Mouse (Mus musculus) heart, embryonic 15.5 days (tissue): ENCODE results near the gene Plxdc2. TPM values are rescaled to one million over a fixed set of nuclear protein-coding genes. Genes with fewer than 3 reads are reported as not detected.

ENCODE experiments used
- ATAC-seq: fragments of 200-750 bp; cut with Nextera tagmentation; replicated peaks from 2 replicates; pipeline ENCODE4 v1.8.0; 2017; ENCODE audit warnings: low read depth, moderate TSS enrichment; ENCODE audit not compliant: insufficient number of reproducible peaks, insufficient read depth, low FRiP score
- H3K27ac ChIP-seq: fragments of 300-500 bp; sonication (generic); 2 replicates; pipeline ENCODE4 v1.5.1; 2015; ENCODE audit warnings: mild to moderate bottlenecking, inconsistent platforms
- H3K27me3 ChIP-seq: fragments of 300-500 bp; sonication (generic); 2 replicates; pipeline ENCODE4 v1.6.1; 2015; ENCODE audit warnings: inconsistent platforms
- H3K36me3 ChIP-seq: fragments of 300-500 bp; sonication (generic); 2 replicates; pipeline ENCODE4 v1.6.1; 2015; ENCODE audit warnings: mild to moderate bottlenecking, inconsistent platforms
- H3K4me1 ChIP-seq: fragments of 300-500 bp; sonication (generic); replicated peaks from 2 replicates; pipeline ENCODE4 v1.6.1; 2015; ENCODE audit warnings: inconsistent platforms
- H3K4me2 ChIP-seq: fragments of 300-500 bp; sonication (generic); 2 replicates; pipeline ENCODE4 v1.6.1; 2015; ENCODE audit warnings: inconsistent platforms, mild to moderate bottlenecking, moderate library complexity
- H3K4me3 ChIP-seq: fragments of 300-500 bp; sonication (generic); 2 replicates; pipeline ENCODE4 v1.5.1; 2015; ENCODE audit warnings: mild to moderate bottlenecking, inconsistent platforms
- H3K9ac ChIP-seq: fragments of 300-500 bp; sonication (generic); 2 replicates; pipeline ENCODE4 v1.6.1; 2015; ENCODE audit warnings: mild to moderate bottlenecking, inconsistent platforms
- H3K9me3 ChIP-seq: fragments of 300-500 bp; sonication (generic); replicated peaks from 2 replicates; pipeline ENCODE4 v1.6.1; 2016; ENCODE audit warnings: inconsistent platforms
- WGBS: fragments of 180-500 bp; shearing (Covaris S2); methylation state at CpG from one replicate; pipeline ENCODE4 v1.1.7; 2015; ENCODE audit warnings: mixed read lengths; 5-methylcytosine and 5-hydroxymethylcytosine counted together
- polyA plus RNA-seq: library from polyadenylated mRNA; unstranded; fragments of >200 nt; fragmentation: Nextera tagmentation; extraction: Ambion mirVana; gene quantifications from 2 replicates; pipeline ENCODE4 v1.2.1, GENCODE M21; 2015

Plxdc2 gene
- polyA plus RNA-seq, 1 experiment from 2014 or later = 18.2 TPM

DNA sequence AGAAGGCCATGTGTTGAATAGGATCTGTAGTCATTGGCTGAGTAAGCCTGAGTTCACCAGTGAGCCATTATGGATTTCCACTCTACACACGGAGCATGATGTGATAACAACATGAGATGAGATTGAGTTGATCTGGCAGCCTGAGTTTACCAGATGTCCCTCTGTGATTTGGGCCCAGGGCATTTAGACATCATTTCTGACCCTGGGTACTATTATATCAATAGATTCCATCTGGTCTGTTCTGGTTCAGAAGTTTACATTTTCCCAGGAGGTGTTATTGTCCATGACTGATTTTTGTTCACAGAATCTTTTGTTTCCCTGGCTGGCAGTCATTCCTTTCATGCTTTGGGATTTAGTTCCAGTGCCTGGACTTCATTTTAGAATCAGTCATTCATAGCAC is 146.7 kb downstream of the Plxdc2 start:
- no peak overlapping the region for H3K9ac ChIP-seq
- no peak overlapping the region for H3K27ac ChIP-seq
- no peaks in the 10 kb centered on the region for H3K4me1 ChIP-seq
- WGBS = 53% methylated on average over 1 of the region's 1 CpGs
- H3K9me3 ChIP-seq = no peaks in the 10 kb centered on the region
- no peak overlapping the region for H3K4me3 ChIP-seq
- ATAC-seq = no peak
- H3K4me2 ChIP-seq = no peak overlapping the region
- no peaks in the 10 kb centered on the region for H3K27me3 ChIP-seq
- H3K36me3 ChIP-seq = no peaks in the 10 kb centered on the region

DNA sequence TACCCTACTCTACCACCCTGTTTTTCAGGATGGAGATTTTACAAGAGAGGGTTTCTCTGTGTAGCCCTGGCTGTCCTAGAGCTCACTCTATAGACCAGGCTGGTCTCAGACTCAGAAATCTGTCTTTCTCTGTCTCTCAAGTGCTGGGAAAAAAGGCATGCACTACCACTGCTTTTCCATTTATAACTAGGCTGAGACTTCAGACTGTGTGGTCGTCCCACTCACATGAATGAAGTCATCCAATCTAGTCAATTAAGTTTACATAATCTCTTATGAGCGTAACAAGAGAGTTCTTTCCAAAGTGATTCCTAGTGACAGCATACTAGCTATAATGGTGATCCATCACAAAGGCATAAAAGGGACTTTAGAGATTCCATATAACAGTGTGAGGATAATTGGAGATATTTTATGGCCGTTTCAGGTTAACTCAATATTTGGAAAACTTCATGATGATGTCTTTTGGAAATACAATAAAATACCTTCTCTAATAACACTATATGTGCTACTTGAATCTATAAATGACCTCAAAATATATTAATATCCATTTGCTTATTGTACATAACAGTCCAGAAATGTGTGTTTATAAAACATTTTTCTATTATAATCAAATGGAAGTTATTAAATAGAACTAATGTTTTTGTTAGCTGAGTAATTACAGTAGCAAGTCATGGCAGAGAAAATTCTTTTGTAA is 151.6 kb downstream of the Plxdc2 start:
- Histone ChIP-seq H3K36me3 (no peaks in the 10 kb centered on the region), H3K27ac (no peak overlapping the region), H3K27me3 (no peaks in the 10 kb centered on the region), H3K4me3 (no peak overlapping the region), H3K9me3 (no peaks in the 10 kb centered on the region), H3K9ac (no peak overlapping the region), H3K4me2 (no peak overlapping the region), H3K4me1 (no peaks in the 10 kb centered on the region)
- ATAC-seq = no peak
- WGBS = 74% methylated on average over 3 of the region's 3 CpGs

DNA sequence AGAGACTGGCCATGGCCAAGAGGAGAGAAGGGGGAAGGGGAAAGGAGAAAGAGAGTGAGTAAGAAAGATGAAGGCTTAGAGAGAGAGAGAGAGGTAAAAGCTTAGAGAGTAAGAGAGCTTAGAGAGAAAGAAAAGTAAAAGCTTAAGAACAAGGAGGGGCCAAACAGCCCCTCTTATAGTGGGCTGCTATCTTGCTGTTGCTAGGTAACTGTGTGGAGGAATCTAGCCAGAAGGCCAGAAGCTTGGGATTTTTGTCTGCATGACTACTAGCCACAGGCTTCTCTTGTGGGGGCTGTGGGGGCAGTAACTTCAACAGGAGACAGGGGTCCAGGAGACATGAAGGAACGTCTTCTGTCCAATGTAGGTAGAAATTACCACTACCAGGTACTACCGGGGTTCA is 162.0 kb downstream of the Plxdc2 start:
- H3K4me1 ChIP-seq = no peaks in the 10 kb centered on the region
- no peak overlapping the region for H3K27ac ChIP-seq
- H3K9ac ChIP-seq = no peak overlapping the region
- H3K9me3 ChIP-seq = no peaks in the 10 kb centered on the region
- WGBS = 64% methylated on average over 2 of the region's 2 CpGs
- no peak for ATAC-seq
- H3K4me2 ChIP-seq = no peak overlapping the region
- no peak overlapping the region for H3K4me3 ChIP-seq
- H3K27me3 ChIP-seq = no peaks in the 10 kb centered on the region
- H3K36me3 ChIP-seq = no peaks in the 10 kb centered on the region

DNA sequence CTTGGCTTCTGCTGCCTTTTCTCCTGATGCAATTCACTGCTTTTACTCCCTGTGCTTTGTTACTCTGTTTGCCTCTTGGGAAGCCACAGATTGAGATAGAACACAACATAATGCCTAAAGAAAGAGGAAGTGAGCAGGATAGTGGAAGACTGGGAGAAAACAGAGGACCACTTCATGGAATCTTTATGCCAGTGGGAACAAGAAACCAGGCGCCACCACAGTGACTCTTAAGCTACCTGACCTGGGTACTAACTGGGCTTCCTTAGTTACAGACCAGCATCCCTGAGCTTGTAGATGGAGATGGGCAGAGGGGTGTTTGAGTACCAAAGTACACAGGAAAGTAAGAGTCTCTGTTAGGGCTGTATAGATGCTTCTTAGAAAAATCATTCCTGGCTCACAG is 167.3 kb downstream of the Plxdc2 start:
- H3K4me3 ChIP-seq = no peak overlapping the region
- ATAC-seq = no peak
- H3K36me3 ChIP-seq = no peaks in the 10 kb centered on the region
- 76% methylated on average over 1 of the region's 1 CpGs for WGBS
- H3K4me1 ChIP-seq = no peaks in the 10 kb centered on the region
- no peaks in the 10 kb centered on the region for H3K9me3 ChIP-seq
- H3K9ac ChIP-seq = no peak overlapping the region
- H3K4me2 ChIP-seq = no peak overlapping the region
- H3K27ac ChIP-seq = no peak overlapping the region
- no peaks in the 10 kb centered on the region for H3K27me3 ChIP-seq

DNA sequence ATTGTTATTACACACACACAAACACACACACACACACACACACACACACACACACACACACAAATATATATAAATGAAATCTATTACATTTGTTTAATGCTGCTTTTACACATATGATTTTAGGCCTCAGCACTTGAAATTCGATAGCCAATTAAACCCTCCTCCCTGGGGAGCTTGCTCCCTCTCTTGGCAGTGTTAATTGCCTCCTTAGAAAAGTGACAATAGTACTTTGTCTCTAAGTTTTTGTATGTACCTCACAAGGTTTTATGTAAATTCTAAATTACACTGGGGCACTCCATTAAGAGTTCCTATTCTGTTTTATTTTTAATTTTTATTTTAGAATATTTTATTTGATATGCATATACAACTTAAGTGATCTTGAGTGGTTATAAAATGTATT is 176.1 kb downstream of the Plxdc2 start:
- 54% methylated on average over 1 of the region's 1 CpGs for WGBS
- H3K27me3 ChIP-seq = no peaks in the 10 kb centered on the region
- no peaks in the 10 kb centered on the region for H3K4me1 ChIP-seq
- H3K4me2 ChIP-seq = no peak overlapping the region
- H3K9me3 ChIP-seq = no peaks in the 10 kb centered on the region
- no peak overlapping the region for H3K4me3 ChIP-seq
- H3K36me3 ChIP-seq = no peaks in the 10 kb centered on the region
- no peak overlapping the region for H3K9ac ChIP-seq
- no peak for ATAC-seq
- no peak overlapping the region for H3K27ac ChIP-seq

DNA sequence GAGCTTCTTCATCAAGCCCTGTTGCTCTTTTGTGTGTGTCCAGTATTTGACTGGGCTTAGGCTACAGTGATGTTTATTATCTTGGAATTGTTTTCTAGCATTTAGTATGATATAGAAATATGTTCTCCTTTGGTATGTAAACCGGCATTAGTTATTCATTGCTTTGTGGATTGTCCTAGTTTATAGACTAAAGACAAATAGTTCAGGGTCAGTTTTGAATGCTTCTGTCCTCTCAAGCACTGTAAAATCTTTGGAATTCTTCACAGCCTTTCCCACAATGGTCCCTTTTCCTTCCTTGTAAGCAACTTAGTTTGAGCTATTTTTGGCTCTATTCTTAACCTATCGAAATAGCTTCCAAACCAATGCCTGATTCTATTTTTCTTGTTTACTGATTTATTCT is 178.5 kb downstream of the Plxdc2 start:
- Histone ChIP-seq H3K27me3 (no peaks in the 10 kb centered on the region), H3K9ac (no peak overlapping the region), H3K27ac (no peak overlapping the region), H3K9me3 (no peaks in the 10 kb centered on the region), H3K4me1 (no peaks in the 10 kb centered on the region), H3K4me2 (no peak overlapping the region), H3K36me3 (no peaks in the 10 kb centered on the region), H3K4me3 (no peak overlapping the region)
- no peak for ATAC-seq
- WGBS = 59% methylated on average over 2 of the region's 2 CpGs

DNA sequence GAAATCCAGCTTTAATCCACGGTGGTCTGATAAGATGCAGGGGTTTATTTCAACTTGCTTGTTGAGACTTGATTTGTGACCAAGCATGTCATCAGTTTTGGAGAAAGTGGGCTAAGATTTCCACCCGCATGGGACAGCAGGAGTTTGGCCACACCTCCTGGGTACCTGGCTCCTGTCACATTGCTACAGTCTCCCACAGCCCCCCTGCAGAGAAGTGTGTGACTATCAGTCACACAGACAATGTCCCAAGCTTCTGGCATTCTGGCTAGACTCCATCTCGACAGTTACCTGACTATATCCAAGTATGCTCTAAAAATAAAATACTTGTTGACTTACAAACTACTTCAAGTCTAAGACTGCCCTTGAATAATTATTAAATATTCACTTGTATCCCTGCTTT is 185.1 kb downstream of the Plxdc2 start:
- no peak for ATAC-seq
- Histone ChIP-seq H3K27ac (no peak overlapping the region), H3K4me2 (no peak overlapping the region), H3K9me3 (no peaks in the 10 kb centered on the region), H3K4me3 (no peak overlapping the region), H3K36me3 (no peaks in the 10 kb centered on the region), H3K4me1 (0 out of 2 replicates have a peak, but pooled peaks cover 2% of the 10 kb centered on the region), H3K9ac (no peak overlapping the region), H3K27me3 (no peaks in the 10 kb centered on the region)
- 37% methylated on average over 3 of the region's 3 CpGs for WGBS

DNA sequence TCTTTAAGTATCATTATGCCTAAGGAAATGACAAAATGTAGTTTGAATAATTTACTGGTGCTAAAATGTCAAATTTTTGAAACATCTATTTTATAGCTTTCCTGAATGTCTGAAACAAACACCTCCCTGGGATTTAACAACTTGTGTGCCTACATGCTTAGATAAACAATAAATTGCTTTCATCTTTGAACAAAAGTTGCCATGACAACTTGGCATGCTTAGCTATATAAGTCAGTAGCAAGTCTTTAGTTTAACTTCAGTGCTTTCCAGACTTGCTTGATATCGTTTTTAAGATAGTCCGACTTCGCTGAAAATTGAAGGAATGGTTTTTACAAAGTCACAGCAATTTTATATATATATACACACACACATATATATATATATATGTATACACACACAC is 189.1 kb downstream of the Plxdc2 start:
- Histone ChIP-seq H3K9ac (no peak overlapping the region), H3K4me3 (no peak overlapping the region), H3K9me3 (no peaks in the 10 kb centered on the region), H3K36me3 (no peaks in the 10 kb centered on the region), H3K27me3 (no peaks in the 10 kb centered on the region), H3K4me1 (0 out of 2 replicates have a peak, but pooled peaks cover 2% of the 10 kb centered on the region), H3K27ac (no peak overlapping the region), H3K4me2 (no peak overlapping the region)
- ATAC-seq = no peak
- WGBS = 62% methylated on average over 3 of the region's 3 CpGs

DNA sequence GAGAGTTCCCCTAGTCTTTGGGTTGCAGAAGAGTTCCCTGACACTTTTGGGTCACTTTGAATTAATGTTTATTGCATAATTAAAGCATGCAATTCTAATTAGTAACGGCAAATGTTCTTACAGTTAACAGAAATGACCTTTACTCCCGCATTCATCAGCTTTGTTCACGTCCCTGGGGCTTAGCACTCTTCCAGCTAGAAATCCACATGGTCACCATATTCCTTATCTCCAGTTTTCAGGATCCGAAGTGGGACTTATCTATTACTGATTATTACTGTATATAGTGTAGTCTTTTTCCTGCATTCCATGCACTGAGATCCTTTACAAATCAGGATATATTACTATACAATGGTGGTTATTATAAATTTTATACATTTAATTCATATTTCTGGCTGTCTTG is 203.2 kb downstream of the Plxdc2 start:
- no peak for ATAC-seq
- no peaks in the 10 kb centered on the region for H3K9me3 ChIP-seq
- no peaks in the 10 kb centered on the region for H3K27me3 ChIP-seq
- WGBS = 58% methylated on average over 4 of the region's 4 CpGs
- H3K4me3 ChIP-seq = no peak overlapping the region
- H3K4me1 ChIP-seq = no peaks in the 10 kb centered on the region
- H3K4me2 ChIP-seq = no peak overlapping the region
- no peaks in the 10 kb centered on the region for H3K36me3 ChIP-seq
- H3K27ac ChIP-seq = no peak overlapping the region
- H3K9ac ChIP-seq = no peak overlapping the region

DNA sequence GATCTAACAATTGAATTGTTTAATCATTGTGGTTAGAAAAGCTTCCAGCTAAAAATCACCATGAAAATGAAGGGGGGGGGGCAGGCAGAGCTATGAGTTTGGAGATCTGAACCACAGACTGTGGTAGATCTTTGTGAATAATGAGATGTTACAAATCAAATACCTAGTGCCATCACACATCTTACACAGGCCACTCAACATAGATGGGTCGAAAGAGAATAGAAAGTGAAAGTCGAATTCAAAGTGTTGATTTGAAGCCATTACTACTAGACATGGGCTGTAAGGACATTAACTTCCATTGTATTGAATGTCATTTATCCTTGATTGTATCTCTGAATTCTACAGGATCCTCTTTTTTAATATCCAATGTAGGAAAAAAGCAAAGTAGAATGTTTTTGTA is 212.2 kb downstream of the Plxdc2 start:
- ATAC-seq = no peak
- H3K4me1 ChIP-seq = no peaks in the 10 kb centered on the region
- no peaks in the 10 kb centered on the region for H3K9me3 ChIP-seq
- H3K27me3 ChIP-seq = no peaks in the 10 kb centered on the region
- no peak overlapping the region for H3K27ac ChIP-seq
- 86% methylated on average over 2 of the region's 2 CpGs for WGBS
- no peak overlapping the region for H3K4me2 ChIP-seq
- H3K4me3 ChIP-seq = no peak overlapping the region
- H3K9ac ChIP-seq = no peak overlapping the region
- H3K36me3 ChIP-seq = no peaks in the 10 kb centered on the region

DNA sequence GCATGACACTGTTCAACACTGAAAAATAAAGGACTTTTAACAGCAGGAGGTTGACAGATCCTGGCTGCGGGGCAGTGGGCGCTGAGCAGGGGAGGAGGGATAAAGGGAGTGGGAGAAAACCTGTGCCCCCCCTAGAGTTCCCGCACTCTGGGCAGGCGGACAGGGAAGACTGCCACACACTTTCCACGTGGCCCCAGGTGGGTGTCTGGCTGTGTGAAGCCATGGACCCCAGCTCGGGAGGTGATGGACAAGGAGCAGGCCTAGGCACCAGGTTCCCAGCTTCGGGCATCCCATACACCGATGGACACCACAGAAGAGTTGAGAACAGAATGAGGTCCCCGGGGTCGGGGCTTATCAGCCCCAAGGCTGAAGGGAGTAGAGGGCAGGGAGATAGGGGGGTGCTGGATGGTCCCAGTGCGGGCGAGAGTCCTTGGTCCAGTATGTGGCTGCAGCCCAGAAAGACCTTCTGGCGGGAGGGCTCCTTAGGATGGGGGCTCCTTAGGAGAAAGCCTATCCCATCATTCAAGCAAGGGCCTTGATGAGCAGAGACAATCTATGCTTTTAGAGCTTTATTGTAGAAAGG is 215.2 kb downstream of the Plxdc2 start:
- Histone ChIP-seq H3K4me3 (no peak overlapping the region), H3K9me3 (no peaks in the 10 kb centered on the region), H3K4me2 (no peak overlapping the region), H3K27me3 (no peaks in the 10 kb centered on the region), H3K4me1 (no peaks in the 10 kb centered on the region), H3K9ac (no peak overlapping the region), H3K27ac (no peak overlapping the region), H3K36me3 (no peaks in the 10 kb centered on the region)
- WGBS = 79% methylated on average over 13 of the region's 13 CpGs
- ATAC-seq = no peak

DNA sequence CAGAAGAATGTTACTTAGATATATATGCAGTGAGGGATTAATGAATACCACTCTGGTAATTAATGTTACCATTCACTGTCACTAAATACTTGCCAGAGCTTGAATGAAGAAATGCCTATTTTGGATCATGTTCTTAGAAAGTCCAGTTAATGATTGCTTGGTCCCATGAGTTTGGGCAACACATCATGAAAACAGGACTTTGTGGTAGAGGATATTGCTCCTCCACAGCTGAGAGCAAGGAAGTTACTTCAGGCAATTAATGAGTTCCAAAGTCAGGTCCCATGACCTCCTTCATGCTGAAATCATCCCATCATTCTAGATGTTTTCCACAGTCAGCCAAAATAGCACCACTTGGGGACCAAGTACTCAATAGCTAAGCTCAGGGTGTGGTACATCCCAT is 220.5 kb downstream of the Plxdc2 start:
- no peak overlapping the region for H3K4me3 ChIP-seq
- H3K4me2 ChIP-seq = no peak overlapping the region
- H3K27ac ChIP-seq = no peak overlapping the region
- no peaks in the 10 kb centered on the region for H3K4me1 ChIP-seq
- H3K27me3 ChIP-seq = no peaks in the 10 kb centered on the region
- no peak for ATAC-seq
- no peaks in the 10 kb centered on the region for H3K36me3 ChIP-seq
- no peaks in the 10 kb centered on the region for H3K9me3 ChIP-seq
- no peak overlapping the region for H3K9ac ChIP-seq
